Comparison of ENCODE assay signal across 35 mouse cellular contexts in the genomic region with DNA sequence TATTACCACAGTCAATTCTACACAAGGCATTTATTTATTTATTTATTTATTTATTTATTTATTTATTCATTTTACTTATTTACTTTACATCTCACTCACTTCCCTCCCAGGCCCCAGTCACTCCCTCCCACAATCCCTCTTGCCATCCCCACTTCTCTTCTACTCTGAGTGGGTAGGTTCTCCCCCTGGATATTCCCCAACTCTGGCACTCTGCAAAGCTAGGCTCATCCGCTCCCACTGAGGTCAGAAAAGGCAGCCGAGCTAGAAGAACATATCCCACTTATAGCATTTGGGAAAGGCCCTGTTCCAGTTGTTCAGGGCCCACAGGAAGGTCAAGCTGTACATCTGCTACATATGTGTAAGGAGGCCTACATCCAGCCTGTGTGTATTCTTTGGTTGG.
"Had no signal": no experiment of that assay in that cellular context is flagged by ENCODE, and none has a peak within 500 bp of the region (broad histone marks: within the 10 kb centered on the region; RNA-seq: fewer than 3 reads in every experiment).

No protein-coding gene starts in this region.

- H3K36me3 ChIP-seq: heart, embryonic 12.5 days; heart, embryonic 13.5 days; heart, embryonic 15.5 days; hindbrain, embryonic 10.5 days; hindbrain, embryonic 12.5 days; hindbrain, embryonic 13.5 days; hindbrain, embryonic 15.5 days; intestine, embryonic 15.5 days; kidney, embryonic 15.5 days had no signal

- DNase-seq: heart, postnatal 10 days; heart, postnatal 14 days; heart, postnatal 36 days; heart, postnatal 4 days; kidney, adult 11 months; kidney, adult 18-20 months; kidney, adult 2 months; kidney, adult 8-10 months; kidney, adult 9 months; kidney, postnatal 10 days; kidney, postnatal 14 days; kidney, postnatal 25 days; kidney, postnatal 36 days; kidney, postnatal 4 days; layer of hippocampus, adult 9-11 months; layer of hippocampus, postnatal 36 days had no signal

- H3K4me2 ChIP-seq: heart, embryonic 11.5 days; heart, embryonic 12.5 days; heart, embryonic 13.5 days; heart, embryonic 15.5 days; hindbrain, embryonic 12.5 days; hindbrain, embryonic 13.5 days; hindbrain, embryonic 14.5 days; hindbrain, embryonic 15.5 days; intestine, embryonic 15.5 days; kidney, embryonic 15.5 days had no signal

- H3K9me3 ChIP-seq: heart, embryonic 12.5 days; heart, embryonic 13.5 days; heart, embryonic 15.5 days; hindbrain, embryonic 10.5 days; hindbrain, embryonic 12.5 days; hindbrain, embryonic 13.5 days; hindbrain, embryonic 15.5 days; intestine, embryonic 15.5 days; kidney, embryonic 15.5 days had no signal

- H3K4me1 ChIP-seq: heart, embryonic 12.5 days; heart, embryonic 13.5 days; heart, embryonic 15.5 days; hindbrain, embryonic 10.5 days; hindbrain, embryonic 12.5 days; hindbrain, embryonic 13.5 days; hindbrain, embryonic 15.5 days; intestine, embryonic 15.5 days; kidney, embryonic 15.5 days had no signal

- ATAC-seq: hindbrain, embryonic 16.5 days; hindbrain, postnatal 0 days; inflammation-experienced regulatory T-cells, adult 6 months; intestine, embryonic 15.5 days; intestine, embryonic 16.5 days; intestine, postnatal 0 days had no signal

- H3K4me3 ChIP-seq: heart, embryonic 12.5 days; heart, embryonic 13.5 days; heart, embryonic 15.5 days; hindbrain, embryonic 10.5 days; hindbrain, embryonic 12.5 days; hindbrain, embryonic 13.5 days; hindbrain, embryonic 15.5 days; intestine, embryonic 15.5 days; kidney, embryonic 15.5 days; layer of hippocampus, adult 2 months; left cerebral cortex, adult 2 months had no signal

- H3K27ac ChIP-seq: heart, embryonic 13.5 days; heart, embryonic 15.5 days; hindbrain, embryonic 10.5 days; hindbrain, embryonic 12.5 days; hindbrain, embryonic 13.5 days; hindbrain, embryonic 14.5 days; hindbrain, embryonic 15.5 days; hindbrain, postnatal 0 days; intestine, embryonic 15.5 days; kidney, embryonic 15.5 days; kidney, postnatal 0 days; layer of hippocampus, adult 2 months; left cerebral cortex, adult 2 months had no signal

- H3K9ac ChIP-seq: heart, embryonic 12.5 days; heart, embryonic 13.5 days; heart, embryonic 15.5 days; hindbrain, embryonic 12.5 days; hindbrain, embryonic 13.5 days; hindbrain, embryonic 14.5 days; hindbrain, embryonic 15.5 days; intestine, embryonic 15.5 days; kidney, embryonic 15.5 days had no signal

- H3K27me3 ChIP-seq: heart, embryonic 12.5 days; heart, embryonic 13.5 days; heart, embryonic 15.5 days; hindbrain, embryonic 12.5 days; hindbrain, embryonic 13.5 days; hindbrain, embryonic 15.5 days; intestine, embryonic 15.5 days; kidney, embryonic 15.5 days had no signal
